Mouse (Mus musculus) heart, postnatal 0 days (tissue): ENCODE measurements around the gene Zfp800.

Experiments used
- CTCF ChIP-seq: IDR thresholded peaks from 2 replicates; pipeline ENCODE4 v1.5.1; 2016; ENCODE audit warnings: antibody characterized with exemption, control low read depth, low read depth
- EP300 ChIP-seq: IDR thresholded peaks from 2 replicates; pipeline ENCODE4 v1.6.1; 2016; ENCODE audit warnings: antibody characterized with exemption, low read depth

GRCm38 (mm10) chr6:28425019-28425418 lies 27.2 kb upstream of the Zfp800 start:
- TF ChIP-seq CTCF (no peak), EP300 (no peak)
